In the genomic region with DNA sequence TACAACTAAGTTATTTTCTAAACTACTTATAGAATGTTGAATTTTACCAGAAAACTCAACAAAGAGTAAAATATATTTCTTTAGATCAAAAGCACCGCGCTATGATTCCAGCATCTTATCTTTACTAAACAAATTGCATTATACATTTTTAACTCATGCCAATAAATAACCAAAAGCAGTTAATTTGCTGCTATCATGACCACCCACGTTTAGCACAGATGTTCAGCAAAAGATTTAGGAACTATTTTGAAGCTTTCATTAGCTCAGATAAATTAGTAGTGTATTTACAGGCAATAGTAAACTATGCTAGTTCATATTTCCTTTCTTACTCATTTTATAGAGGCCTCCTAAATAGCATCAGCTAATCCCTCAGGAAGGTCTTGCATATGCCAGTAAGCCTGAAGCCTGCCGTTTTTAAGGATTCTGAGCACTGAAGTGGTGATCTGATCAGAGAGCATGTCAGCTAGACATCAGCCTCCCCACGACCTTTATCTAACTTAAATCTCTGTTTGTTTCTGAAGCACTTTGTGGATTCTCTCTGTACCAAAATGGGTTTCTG, we compare ENCODE assay signal across 14 mouse cellular contexts.
"Had no signal": no experiment of that assay in that cellular context is flagged by ENCODE, and none has a peak within 500 bp of the region (broad histone marks: within the 10 kb centered on the region; RNA-seq: fewer than 3 reads in every experiment).

No protein-coding gene starts in this region.

- H3K4me3 ChIP-seq: limb, embryonic 12.5 days; midbrain, embryonic 15.5 days; neural tube, embryonic 12.5 days had no signal

- H3K27me3 ChIP-seq: limb, embryonic 12.5 days; midbrain, embryonic 15.5 days; neural tube, embryonic 12.5 days had no signal

- H3K9ac ChIP-seq: limb, embryonic 12.5 days; midbrain, embryonic 15.5 days; neural tube, embryonic 12.5 days had no signal

- H3K9me3 ChIP-seq: limb, embryonic 12.5 days; midbrain, embryonic 15.5 days; neural tube, embryonic 12.5 days had no signal

- H3K27ac ChIP-seq: limb, embryonic 12.5 days; midbrain, embryonic 15.5 days; neural tube, embryonic 12.5 days; stomach, postnatal 0 days had no signal

- H3K4me1 ChIP-seq: limb, embryonic 12.5 days; midbrain, embryonic 15.5 days; neural tube, embryonic 12.5 days had no signal

- H3K4me2 ChIP-seq: limb, embryonic 12.5 days; midbrain, embryonic 11.5 days; midbrain, embryonic 15.5 days; neural tube, embryonic 12.5 days had no signal

- DNase-seq: kidney, adult 11 months; kidney, postnatal 25 days; layer of hippocampus, adult 9-11 months; layer of hippocampus, postnatal 36 days; liver; lung, postnatal 14 days; thymus, postnatal 25 days had no signal

- ATAC-seq: hindbrain, embryonic 16.5 days; inflammation-experienced regulatory T-cells, adult 6 months; midbrain, embryonic 15.5 days had no signal

- H3K36me3 ChIP-seq: limb, embryonic 12.5 days; midbrain, embryonic 15.5 days; neural tube, embryonic 12.5 days had no signal
